Mouse (Mus musculus) embryonic facial prominence, embryonic 13.5 days (tissue): ENCODE results near the gene Acp4. TPM values are rescaled to one million over a fixed set of nuclear protein-coding genes. Genes with fewer than 3 reads are reported as not detected.

Experiments
- polyA plus RNA-seq: library from polyadenylated mRNA; unstranded; fragments of >200 nt; fragmentation: Nextera tagmentation; extraction: Ambion mirVana; gene quantifications from 2 replicates; pipeline ENCODE4 v1.2.1, GENCODE M21; 2015

The Acp4 gene
- polyA plus RNA-seq, 1 experiment from 2014 or later, result 0.13 TPM

Other genes with a start within 250 kb of the Acp4 start
- not detected in 2 replicates for gene Klk1b26, start 245.2 kb downstream of the Acp4 start, polyA plus RNA-seq
- gene Klk1b27, start 205.1 kb downstream of the Acp4 start, polyA plus RNA-seq, result not detected in 2 replicates
- gene Klk1b21, start 155.1 kb downstream of the Acp4 start, polyA plus RNA-seq, result not detected in 2 replicates
- gene Klk1b22, start 144.7 kb downstream of the Acp4 start, polyA plus RNA-seq, result not detected in 2 replicates
- gene Klk1b16, start 120.6 kb downstream of the Acp4 start, polyA plus RNA-seq, result not detected in 2 replicates
- not detected in 2 replicates for gene Klk1b24, start 69.1 kb downstream of the Acp4 start, polyA plus RNA-seq
- gene Klk1b3, start 59.2 kb downstream of the Acp4 start, polyA plus RNA-seq, result not detected in 2 replicates
- not detected in 2 replicates for gene Klk1b4, start 49.9 kb downstream of the Acp4 start, polyA plus RNA-seq
- not detected in 2 replicates for gene Klk1b5, start 41.4 kb downstream of the Acp4 start, polyA plus RNA-seq
- not detected in 2 replicates for gene Klk1, start 32.0 kb downstream of the Acp4 start, polyA plus RNA-seq
- 0.21 TPM in 1 of 2 replicates, not detected in the other for gene Gm36864, start 21.2 kb downstream of the Acp4 start, polyA plus RNA-seq
- gene 1700028J19Rik, start 10.7 kb downstream of the Acp4 start, polyA plus RNA-seq, result 1.4 TPM in 2 replicates
- gene 2410002F23Rik, start 10.7 kb downstream of the Acp4 start, polyA plus RNA-seq, result 199 and 210 TPM in 2 replicates
- not detected in 2 replicates for gene Gm15517, start 4.1 kb upstream of the Acp4 start, polyA plus RNA-seq
- 9.1 and 11.9 TPM in 2 replicates for gene Clec11a, start 49.5 kb upstream of the Acp4 start, polyA plus RNA-seq
- 5.5 and 6.8 TPM in 2 replicates for gene Shank1, start 52.9 kb upstream of the Acp4 start, polyA plus RNA-seq
- 4.1 and 4.9 TPM in 2 replicates for gene Syt3, start 126.7 kb upstream of the Acp4 start, polyA plus RNA-seq
- gene 1700008O03Rik, start 128.4 kb upstream of the Acp4 start, polyA plus RNA-seq, result 0.19 and 1.4 TPM in 2 replicates
- 1.5 and 1.6 TPM in 2 replicates for gene Lrrc4b, start 171.6 kb upstream of the Acp4 start, polyA plus RNA-seq
- gene Aspdh, start 208.0 kb upstream of the Acp4 start, polyA plus RNA-seq, result 0.69 and 2.2 TPM in 2 replicates
- 93.6 and 106 TPM in 2 replicates for gene Josd2, start 210.6 kb upstream of the Acp4 start, polyA plus RNA-seq
- 126 and 129 TPM in 2 replicates for gene Emc10, start 239.2 kb upstream of the Acp4 start, polyA plus RNA-seq
- 19.9 and 22.4 TPM in 2 replicates for gene Fam71e1, start 239.2 kb upstream of the Acp4 start, polyA plus RNA-seq